Mouse (Mus musculus): ENCODE measurements around the gene Hist4h4. TPM values are rescaled to one million over a fixed set of nuclear protein-coding genes. Genes with fewer than 3 reads are reported as not detected.

Gene Hist4h4
- 3.8 and 4.1 TPM in 2 replicates for polyA plus RNA-seq (2012; ENCODE audit: low replicate concordance)

GRCm38 (mm10) chr6:136803739-136804633, at the start of gene Hist4h4:
Hist4h4 (minus strand) TSS chr6:136804415.

GRCm38 (mm10) chr6:136835352-136835751, 31.1 kb upstream of the Hist4h4 start, which contains the start of gene Smco3:
Smco3 (minus strand) TSS chr6:136835452.

DNA sequence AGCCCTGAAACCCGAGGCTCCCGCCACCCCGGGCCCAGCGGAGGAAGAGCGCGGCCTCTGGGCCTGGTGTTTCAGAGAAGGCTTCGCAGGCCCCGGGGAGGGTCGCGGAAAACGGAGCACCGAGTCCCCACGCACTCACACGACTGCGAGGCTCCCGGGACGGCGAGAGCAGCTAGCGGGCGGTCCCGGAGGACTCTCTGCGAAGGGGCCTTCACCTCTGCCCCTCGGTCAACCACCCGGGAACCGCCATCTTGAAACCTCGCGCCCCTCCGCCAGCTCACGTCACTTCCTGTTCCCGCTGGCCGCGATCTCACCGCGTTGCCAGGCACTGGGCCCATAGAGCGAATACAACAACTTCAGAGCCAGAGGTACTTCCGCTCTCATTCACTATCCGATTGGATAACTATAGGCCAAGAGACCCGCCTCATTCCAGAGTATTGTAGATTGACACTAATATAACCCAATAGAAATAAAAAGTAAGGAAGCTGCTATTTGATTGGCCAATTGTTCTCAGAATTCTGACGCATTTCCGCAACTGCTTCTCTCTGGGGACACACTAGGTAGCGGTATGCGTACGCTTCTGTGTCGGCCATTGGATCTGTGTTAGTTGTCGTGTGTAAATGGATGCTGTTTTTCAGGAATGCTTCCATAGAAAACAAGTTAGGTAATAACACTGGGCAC, 23.8 kb upstream of the Hist4h4 start, which contains the start of gene Wbp11:
TSS of gene Wbp11 (minus strand) at position 353 of the 681 bp plus-strand sequence.

GRCm38 (mm10) chr6:136827516-136827880, 23.3 kb upstream of the Hist4h4 start, which contains the start of gene BC049715:
BC049715 (plus strand) TSS chr6:136827626.

DNA sequence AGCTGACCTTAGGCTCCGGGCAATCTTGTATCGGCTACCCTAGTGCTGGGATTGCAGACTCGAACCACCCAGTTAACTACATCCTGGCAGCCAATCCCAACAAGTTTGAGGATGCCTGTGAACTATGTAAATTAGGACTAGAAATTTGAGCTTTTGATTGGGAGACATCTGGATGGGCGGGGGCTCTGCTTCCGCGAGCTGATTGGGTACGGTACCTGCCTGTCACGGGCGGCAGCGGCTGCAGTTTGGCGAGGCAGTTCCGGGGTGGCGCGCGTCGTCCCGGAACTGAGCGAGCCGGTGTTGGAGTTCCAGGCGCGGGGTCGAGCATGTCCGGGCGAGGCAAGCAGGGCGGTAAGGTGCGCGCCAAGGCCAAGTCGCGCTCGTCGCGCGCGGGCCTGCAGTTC, 3.8 kb upstream of the Hist4h4 start, which contains the start of gene H2afj:
TSS of gene H2afj (plus strand) at position 231 of the 404 bp plus-strand sequence.

GRCm38 (mm10) chr6:136781377-136781986, 22.7 kb downstream of the Hist4h4 start, which contains the start of gene Gucy2c:
Gucy2c (minus strand) TSS chr6:136781765.

Other genes with a start within 250 kb of the Hist4h4 start
- gene Plbd1, start 142.5 kb downstream of the Hist4h4 start, polyA plus RNA-seq (2012; ENCODE audit: low replicate concordance), result 76.9 and 117 TPM in 2 replicates
- gene Gucy2c, start 22.6 kb downstream of the Hist4h4 start, polyA plus RNA-seq (2012; ENCODE audit: low replicate concordance), result not detected in 2 replicates
- gene H2afj, start 3.8 kb upstream of the Hist4h4 start, polyA plus RNA-seq (2012; ENCODE audit: low replicate concordance), result 283 and 566 TPM in 2 replicates
- gene BC049715, start 23.2 kb upstream of the Hist4h4 start, polyA plus RNA-seq (2012; ENCODE audit: low replicate concordance), result 0.12 and 1.1 TPM in 2 replicates
- 133 and 189 TPM in 2 replicates for gene Wbp11, start 23.8 kb upstream of the Hist4h4 start, polyA plus RNA-seq (2012; ENCODE audit: low replicate concordance)
- not detected in 2 replicates for gene Smco3, start 31.0 kb upstream of the Hist4h4 start, polyA plus RNA-seq (2012; ENCODE audit: low replicate concordance)
- gene Art4, start 53.3 kb upstream of the Hist4h4 start, polyA plus RNA-seq (2012; ENCODE audit: low replicate concordance), result 0.07 and 1.3 TPM in 2 replicates
- gene Mgp, start 71.4 kb upstream of the Hist4h4 start, polyA plus RNA-seq (2012; ENCODE audit: low replicate concordance), result not detected in 2 replicates
- 0.25 and 0.36 TPM in 2 replicates for gene Erp27, start 117.8 kb upstream of the Hist4h4 start, polyA plus RNA-seq (2012; ENCODE audit: low replicate concordance)
- gene Pde6h, start 119.4 kb upstream of the Hist4h4 start, polyA plus RNA-seq (2012; ENCODE audit: low replicate concordance), result not detected in 2 replicates
- 203 and 245 TPM in 2 replicates for gene Arhgdib, start 137.5 kb upstream of the Hist4h4 start, polyA plus RNA-seq (2012; ENCODE audit: low replicate concordance)

All from hematopoietic multipotent progenitor cell, adult 10-12 weeks (in vitro differentiated cells).